Mouse (Mus musculus): ENCODE data around the gene Olfr955.

- TF ChIP-seq POLR2A (IDR thresholded peaks at IDR 0.05; ENCODE audit: borderline replicate concordance, control insufficient read depth, low read depth, low read length): no peak
- TF ChIP-seq CTCF (IDR thresholded peaks at IDR 0.05; ENCODE audit: control insufficient read depth, insufficient read depth, low read length): no peak
Observed at GRCm38 (mm10) chr9:39508998-39509397, 37.3 kb upstream of the Olfr955 start.

Measured in bone marrow, adult 2 months (tissue).